Mouse (Mus musculus): ENCODE data around the gene Krtap27-1.
A peak's percentile ranks its signal among the peaks of the same experiment; 100 is the strongest.

Krtap27-1 gene

DNA sequence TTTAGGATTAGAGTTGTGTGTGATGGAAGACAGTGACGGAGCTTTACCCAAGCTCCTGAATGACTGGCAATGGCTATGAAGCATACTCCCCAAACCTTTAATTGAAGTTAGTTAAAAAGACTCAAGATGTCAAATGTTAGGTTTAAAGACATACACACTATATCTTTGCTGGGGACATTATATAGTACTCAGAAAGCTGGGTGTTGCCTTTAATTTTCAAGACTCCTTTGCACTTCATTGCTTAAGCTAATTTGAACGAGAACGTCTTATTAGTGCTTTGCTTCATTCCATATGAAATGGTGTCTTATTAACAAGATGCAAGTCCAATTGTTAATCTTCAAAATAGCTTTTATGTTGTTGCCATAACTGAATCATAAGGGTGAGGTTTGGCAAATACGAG, at the start of gene Krtap27-1:
Gene Krtap27-1, minus strand, starts transcription at position 101 of the 400 bp plus-strand sequence.
- no peak for DNase-seq (ENCODE audit: low read depth, low spot score)

DNA sequence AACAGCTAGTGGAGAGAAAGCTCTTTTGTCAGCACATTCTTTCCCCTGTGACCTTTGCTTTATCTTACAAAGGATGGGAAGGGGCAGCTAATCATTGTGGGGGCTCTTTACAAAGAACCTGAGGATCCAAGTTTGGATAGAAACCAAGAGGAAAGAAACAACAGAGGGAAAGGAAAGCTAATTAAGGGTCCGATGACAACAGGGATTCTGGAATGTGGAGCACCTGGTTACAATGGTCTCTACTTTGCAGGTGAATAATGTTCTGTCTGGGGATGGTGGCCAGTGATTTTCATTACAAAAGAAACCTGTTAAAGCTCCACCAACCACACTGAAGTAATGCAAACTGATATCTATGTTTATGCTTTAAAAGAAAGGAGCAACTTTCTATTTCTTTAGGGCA, 48.6 kb upstream of the Krtap27-1 start:
- DNase-seq (ENCODE audit: low read depth, low spot score): no peak

DNA sequence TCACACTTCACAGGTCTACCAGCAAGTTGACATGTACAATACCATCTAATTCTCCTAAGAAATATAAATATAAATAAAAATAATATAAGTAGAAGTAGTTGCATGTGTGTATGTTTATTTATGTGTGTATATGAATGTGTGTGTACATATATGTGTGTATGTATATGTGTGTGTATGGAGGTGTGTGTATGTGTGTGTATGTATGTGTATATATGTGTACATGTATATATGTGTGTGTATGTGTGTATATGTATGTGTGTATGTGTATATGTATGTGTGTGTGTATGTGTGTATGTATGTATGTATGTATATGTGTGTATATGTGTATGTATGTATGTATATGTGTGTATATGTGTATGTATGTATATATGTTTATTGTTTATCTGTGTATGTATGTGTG, 45.1 kb upstream of the Krtap27-1 start:
- no peak for DNase-seq (ENCODE audit: low read depth, low spot score)

DNA sequence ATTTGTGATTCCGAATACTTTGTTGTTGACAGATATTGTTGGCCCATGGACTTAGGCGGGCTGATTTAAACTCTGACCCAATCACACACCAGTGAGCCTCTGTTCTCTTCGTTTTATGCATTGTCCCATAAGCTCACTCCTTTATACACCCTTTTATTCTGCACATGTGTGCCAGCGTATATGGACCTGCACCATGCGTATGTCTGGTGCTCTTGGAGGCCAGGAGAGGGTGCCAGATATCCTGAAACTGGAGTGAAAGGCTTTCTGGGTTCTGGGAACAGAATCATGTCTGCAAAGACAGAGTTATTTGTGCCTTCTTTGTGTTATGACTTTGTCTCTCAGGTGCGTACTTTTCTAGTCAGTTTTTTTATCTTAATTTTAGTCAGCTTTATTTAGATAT, 39.8 kb upstream of the Krtap27-1 start:
- no peak for DNase-seq (ENCODE audit: low read depth, low spot score)

DNA sequence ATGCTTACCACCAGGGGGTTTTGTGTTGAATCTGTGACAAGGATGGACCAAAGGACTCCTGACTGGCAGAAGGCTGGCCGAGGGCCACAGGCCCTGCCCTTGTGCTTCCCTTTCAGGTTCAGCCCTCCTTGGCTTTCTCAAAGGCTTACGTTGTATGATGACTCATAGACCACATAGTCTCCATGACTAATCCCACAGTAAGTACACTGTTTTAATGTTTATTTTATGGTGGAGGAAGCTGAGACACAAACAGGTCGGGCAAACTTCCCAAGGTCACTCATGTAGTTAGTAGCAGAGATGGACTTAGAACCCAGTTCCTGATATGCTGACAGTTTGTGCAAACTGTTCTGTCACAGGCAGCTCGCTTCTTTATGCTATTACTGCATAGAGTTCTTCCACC, 39.3 kb upstream of the Krtap27-1 start:
- DNase-seq (ENCODE audit: low read depth, low spot score): no peak

DNA sequence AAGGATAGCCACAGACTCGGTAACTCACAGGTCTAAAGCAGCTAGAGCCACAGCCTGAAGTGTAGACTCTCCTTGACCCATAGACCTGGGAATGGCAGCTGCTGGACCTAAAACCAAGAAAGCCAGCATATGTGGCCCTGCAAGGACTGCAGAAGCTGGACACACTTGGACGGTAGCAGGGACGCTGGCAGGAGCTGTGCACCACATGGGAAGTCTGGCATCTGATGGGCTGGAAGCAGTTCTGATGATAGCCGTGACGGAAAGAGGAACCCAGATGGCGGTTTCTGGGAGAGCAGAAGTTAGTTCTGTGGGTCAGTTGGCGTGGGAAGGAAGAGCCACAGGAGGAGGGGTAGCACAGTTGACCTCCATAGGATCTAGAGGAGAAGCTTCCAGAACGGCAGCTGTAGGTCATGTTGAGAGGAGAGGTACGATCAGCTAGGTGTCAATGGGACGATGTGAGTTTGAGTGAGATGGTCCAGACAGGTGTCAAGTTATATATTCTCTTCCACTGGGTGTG, 36.1 kb upstream of the Krtap27-1 start, which contains the start of gene 2310061N02Rik:
Gene 2310061N02Rik, minus strand, starts transcription at position 467 of the 517 bp plus-strand sequence.
- DNase-seq (ENCODE audit: low read depth, low spot score): no peak

DNA sequence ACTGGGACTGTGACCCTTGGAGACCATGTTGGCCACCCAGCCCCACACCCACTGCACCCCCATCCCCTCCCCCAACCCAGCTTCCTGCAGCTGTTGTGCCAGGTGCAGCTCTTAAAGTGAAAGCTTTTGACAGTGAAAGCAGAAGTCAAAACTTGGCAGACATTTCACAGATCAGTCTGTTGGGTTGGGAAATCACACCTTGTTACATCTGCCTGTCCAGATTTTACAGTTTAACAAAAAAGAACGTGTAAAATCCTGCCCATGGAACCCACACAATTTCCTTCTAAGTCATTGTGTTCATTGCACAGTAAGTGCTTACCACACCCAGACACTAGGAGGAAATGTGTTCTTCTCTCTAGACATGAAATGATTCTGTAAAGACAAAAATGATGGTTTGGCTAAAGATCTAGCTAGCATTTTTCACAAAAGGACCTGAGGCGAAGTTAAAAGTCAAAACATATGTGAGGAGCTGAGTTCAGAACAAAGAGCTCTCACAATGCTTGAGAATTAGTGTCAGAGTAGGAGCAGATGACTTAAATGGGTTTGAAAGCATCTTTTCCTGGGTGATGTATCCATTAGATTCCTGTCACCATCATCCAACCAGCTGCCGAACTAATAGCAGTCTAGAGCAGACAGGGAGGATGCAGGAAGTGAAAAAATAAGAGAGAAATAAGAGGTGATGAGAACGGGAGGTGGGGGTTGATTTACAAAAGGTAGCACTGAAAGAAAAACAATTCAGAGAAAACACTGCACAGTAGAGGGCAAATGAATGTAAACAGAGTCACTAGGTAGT, 29.8 kb upstream of the Krtap27-1 start:
- no peak for DNase-seq (ENCODE audit: low read depth, low spot score)

DNA sequence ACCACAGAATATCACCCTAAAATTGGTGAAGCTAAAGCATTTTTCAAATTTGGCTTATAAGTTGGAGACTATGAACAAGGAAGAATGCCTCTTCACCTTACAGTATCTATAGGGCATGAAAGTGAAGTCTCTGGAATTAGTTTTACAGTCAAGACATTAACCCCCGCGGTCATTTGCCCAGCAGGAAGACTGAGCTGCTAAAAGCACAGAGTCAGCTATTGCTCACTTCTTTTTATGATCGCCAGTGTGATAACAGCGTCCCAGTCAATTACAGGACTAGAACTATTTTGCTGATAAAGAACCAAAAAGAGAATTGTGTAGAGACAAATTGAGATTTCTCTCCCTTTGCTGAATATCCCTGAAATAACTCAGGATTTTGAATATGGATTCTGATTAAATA, 24.8 kb upstream of the Krtap27-1 start:
- no peak for DNase-seq (ENCODE audit: low read depth, low spot score)

DNA sequence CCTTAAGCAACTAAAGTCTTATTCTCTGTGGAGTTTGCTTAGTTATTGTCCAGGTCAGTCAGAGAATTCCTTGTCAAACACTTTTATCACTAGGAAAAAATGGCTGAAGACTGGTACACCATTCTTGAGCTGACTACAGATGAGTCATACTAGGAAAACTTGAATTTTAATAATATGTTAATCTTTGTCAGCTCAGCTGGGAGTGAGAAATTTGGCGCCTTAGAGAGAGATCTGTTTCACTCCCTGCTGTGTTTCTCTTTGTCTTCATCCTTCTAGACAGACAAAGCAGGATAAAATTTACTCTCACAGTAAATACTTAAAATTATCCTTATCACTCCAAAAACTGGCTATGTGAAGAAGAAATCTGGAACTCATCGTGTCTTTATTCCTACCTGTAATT, 9.8 kb upstream of the Krtap27-1 start:
- no peak for DNase-seq (ENCODE audit: low read depth, low spot score)

DNA sequence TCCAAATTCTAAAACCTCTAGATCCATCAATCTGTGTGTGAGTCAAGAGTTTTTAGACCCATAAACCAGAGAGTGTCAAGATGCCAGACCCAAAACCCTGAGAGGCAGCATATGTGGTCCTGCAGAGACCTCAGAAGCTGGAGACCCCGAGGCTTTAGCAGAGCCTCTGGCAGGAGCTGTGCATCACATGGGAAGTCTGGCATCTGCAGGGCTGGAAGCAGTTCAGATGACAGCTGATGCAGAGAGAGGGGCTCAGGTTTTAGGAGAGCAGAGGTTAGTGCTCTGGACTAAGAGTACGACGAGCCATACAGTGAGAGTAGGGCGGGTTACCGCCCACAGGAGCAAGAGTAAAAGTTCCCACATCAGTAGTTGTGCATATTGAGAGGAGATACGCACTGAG, 7.6 kb upstream of the Krtap27-1 start:
- DNase-seq (ENCODE audit: low read depth, low spot score): no peak

DNA sequence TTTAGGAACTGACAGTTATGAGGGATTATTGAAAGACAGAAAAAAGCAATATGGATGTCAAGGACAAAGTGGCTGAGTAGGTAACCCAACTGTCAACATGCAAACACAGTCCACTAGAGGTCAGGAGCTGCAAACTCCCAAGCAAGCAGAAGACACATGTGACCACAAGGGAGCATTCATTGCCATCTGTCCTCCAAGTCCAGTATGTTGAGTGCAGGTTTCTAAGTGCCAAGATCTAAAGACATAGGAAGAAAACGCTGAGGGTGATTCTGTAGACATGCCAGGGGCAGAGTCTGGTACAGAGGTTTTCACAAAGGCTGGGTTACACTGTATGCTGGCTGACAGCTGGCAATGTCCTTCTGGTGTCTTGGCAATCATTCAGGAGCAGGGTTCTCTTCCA, 14.0 kb downstream of the Krtap27-1 start:
- peak; percentile 16 for DNase-seq (ENCODE audit: low read depth, low spot score)

DNA sequence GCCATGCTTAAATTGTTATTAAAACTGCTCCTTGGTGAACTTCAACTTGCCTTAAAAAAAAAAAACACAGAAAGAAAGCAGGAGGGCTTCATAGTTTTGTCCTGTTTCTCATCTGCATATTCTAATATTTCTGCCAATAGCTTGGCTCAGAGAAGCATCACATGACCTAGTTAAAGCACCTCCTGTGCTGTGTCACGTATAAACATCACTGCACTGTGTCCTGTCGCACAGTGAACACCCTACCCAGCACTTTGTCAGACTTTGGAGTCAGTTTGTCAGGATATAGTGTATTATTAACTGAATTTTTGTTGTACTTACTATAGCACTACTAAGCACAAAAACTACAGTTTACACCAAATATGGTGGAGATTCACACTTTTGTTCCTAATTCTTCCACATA, 19.5 kb downstream of the Krtap27-1 start:
- no peak for DNase-seq (ENCODE audit: low read depth, low spot score)

DNA sequence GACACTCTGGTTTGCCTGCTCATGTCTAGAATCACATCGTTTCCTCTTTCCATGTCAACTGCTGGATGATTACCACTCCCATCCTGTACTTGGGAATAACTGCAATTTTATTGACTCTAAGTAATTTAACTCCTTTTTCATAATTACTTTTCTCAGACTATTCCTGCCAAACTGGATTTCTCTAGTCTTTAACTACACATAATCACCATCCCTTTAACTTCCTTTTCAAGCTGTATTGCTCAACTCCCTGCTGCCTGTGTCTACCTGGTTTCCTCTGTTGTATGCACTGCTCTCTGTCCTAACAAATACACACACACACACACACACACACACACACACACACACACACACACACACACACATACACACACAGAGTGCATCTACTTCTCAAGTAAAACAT, 20.4 kb downstream of the Krtap27-1 start:
- DNase-seq (ENCODE audit: low read depth, low spot score): no peak

DNA sequence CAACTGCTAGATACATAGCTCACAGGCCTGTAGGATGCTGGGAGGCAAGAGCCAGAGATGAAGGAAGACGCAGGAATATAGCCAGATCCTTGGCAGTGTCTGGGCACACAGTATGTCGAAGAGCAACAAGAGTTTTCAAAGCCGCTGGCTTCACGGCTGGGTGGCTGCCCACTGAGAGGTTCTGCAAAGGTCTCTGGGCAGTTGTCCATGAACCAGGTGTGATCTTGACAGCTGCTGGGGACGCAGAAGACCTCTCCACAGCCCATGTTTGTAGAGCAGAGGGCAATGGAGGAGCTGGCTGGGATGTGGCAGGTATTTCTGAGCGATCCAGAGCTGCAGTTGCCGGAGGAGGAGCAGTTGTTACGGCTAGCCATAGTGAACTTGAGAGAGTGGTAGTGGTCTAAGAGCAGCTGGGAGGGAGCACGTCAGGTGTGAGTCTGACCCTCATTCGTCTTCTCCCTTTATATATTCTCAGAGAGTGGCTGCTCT, 24.1 kb downstream of the Krtap27-1 start, which contains the start of gene Krtap26-1:
Gene Krtap26-1, minus strand, starts transcription at position 439 of the 489 bp plus-strand sequence.
- DNase-seq (ENCODE audit: low read depth, low spot score): no peak

DNA sequence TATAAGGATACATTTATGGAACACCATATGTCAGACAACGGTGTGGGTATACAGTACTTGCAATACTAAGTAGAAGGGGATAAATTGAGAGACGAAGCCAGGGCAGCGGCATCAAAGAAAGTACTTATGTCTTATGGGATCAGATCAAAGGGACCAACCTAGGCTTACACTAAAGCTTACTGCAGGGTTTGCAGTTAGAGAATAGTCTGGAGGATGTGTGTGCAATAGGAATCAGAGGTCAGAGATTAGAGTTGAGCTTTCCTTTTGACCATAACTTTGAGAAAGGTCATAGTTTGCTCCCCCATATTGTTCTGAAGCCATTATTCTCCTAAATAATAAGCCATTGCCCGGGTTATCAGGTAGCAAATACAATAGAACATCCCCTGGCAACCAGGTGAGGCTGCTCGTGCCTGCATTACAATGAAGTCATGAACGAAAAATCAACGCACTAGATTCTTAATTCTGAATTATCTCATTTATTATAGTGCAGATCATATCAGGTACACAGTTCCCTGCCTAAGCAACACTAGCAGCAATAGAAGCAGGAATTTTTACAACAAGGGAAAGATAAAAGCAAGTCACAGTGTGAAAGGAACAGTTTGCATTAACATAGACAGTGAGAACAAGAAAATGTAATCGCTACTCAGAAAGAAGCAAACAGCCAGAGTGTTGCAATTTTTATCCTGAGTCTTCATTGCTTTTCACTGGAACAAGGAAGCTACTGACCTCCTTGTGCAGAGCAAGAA, 24.9 kb downstream of the Krtap27-1 start:
- no peak for DNase-seq (ENCODE audit: low read depth, low spot score)

DNA sequence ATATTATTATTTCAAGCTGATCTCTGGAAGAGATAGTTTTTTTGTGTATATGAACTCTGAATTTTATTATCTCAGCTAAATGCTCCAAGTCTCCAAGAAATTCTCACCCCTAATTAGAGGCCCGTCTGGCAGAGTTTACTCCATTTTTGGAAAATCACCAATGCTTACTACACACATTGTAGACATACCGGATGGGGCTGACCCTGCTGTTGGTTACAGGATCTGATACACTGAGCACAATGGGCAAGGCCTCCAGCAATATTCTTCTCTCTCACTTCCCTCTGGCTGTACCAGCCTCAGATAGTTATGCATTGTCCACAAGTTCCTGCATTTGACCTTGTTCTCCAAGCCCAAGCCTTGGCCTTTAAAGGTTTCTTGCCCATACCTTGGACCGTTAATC, 31.4 kb downstream of the Krtap27-1 start:
- no peak for DNase-seq (ENCODE audit: low read depth, low spot score)

DNA sequence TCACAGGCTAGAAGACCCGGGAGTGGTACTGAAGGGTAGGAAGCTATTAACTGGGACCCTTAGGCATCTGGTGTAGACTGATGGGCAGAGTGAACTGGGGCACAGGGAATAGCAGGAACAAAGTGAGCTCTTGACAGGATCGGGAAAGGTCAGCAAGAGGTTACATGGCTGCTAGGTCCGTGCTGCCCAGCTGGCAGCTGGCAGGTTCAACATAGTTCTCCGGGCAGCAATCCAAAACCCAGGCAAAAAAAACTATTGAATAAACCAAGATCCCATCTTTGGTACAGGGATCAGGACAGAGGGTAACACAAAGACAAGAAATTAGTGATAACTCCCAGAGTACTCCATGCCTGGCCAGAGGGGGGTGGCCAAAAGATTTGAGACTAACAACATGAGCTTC, 36.3 kb downstream of the Krtap27-1 start:
- peak; percentile 22 for DNase-seq (ENCODE audit: low read depth, low spot score)

DNA sequence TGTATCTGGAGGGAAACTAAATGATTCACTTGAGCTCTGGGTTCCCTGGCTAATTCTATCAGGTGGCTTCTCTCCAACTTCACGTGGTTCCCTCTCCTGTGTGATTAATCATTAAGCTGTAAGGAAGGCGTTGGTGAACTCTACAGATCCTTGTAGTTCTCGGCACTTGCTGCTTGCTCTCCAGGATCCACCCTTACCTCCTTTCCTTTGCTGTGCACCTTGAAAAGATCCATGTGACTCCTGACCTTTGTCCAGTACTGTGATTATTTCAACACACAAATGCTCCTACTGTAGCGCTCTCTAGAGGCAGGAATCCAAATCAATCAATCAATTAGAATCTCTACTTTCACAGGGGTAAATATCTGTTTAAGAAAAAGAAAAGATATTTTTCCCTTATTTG, 40.0 kb downstream of the Krtap27-1 start:
- DNase-seq (ENCODE audit: low read depth, low spot score): no peak

DNA sequence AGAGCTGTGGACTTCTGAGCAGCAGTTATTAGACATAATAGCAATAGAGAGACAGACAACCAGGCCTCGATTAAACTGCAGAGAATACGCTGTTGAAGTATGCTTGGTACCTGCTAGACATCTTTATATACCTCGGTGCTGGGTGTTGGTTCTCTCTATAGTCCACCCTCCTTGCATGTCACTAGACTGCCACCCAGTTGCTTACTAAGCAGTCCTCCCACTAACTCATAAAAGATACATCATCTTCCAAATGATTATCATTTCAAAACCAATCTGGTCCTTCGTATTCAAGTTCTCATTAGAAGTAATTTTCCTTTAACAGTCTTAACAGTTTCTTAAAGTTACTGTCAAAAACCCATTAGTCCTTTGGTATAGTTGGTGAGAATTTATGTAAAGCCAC, 43.9 kb downstream of the Krtap27-1 start, which contains the start of gene 2310079G19Rik:
Gene 2310079G19Rik, minus strand, starts transcription at position 101 of the 400 bp plus-strand sequence.
- no peak for DNase-seq (ENCODE audit: low read depth, low spot score)
